Mouse (Mus musculus) spleen, adult 2 months (tissue): ENCODE measurements at regions not wholly inside any gene's neighbourhood (a gene's known extent, or its start where the extent isn't known, plus 50 kb on each side); places are given as distances from the start of the nearest gene placed in this dataset.

Experiments used
- DNase-seq, 2 experiments: peaks; one replicate each; pipeline versions ENCODE4 v3.0.0 to v3.0.0-alpha.2; 2012 to 2021; ENCODE audit warnings: low spot score in 2 of 2, low read depth in 1 of 2
- H3K27ac ChIP-seq: fragments of 200-500 bp; 2 replicates; pipeline ENCODE4 v1.5.1; 2012; ENCODE audit warnings: low read length, inconsistent platforms; ENCODE audit not compliant: insufficient read depth
- H3K27me3 ChIP-seq: fragments of 200-500 bp; 2 replicates; pipeline ENCODE4 v1.6.1; 2012; ENCODE audit warnings: mild to moderate bottlenecking, moderate library complexity, low read length, inconsistent platforms; ENCODE audit not compliant: control insufficient read depth, insufficient read depth
- H3K36me3 ChIP-seq: fragments of 200-500 bp; 2 replicates; pipeline ENCODE4 v1.6.1; 2012; ENCODE audit warnings: mild to moderate bottlenecking, low read length, inconsistent platforms; ENCODE audit not compliant: control insufficient read depth, insufficient read depth
- H3K4me1 ChIP-seq: fragments of 200-500 bp; 2 replicates; pipeline ENCODE4 v1.6.1; 2011; ENCODE audit warnings: inconsistent platforms; ENCODE audit not compliant: control insufficient read depth, insufficient read depth, insufficient read length
- H3K4me3 ChIP-seq: fragments of 200-500 bp; 2 replicates; pipeline ENCODE4 v1.5.1; 2011; ENCODE audit warnings: mild to moderate bottlenecking, inconsistent platforms; ENCODE audit not compliant: insufficient read depth, insufficient read length; ENCODE audit errors: extremely low read depth
- CTCF ChIP-seq: fragments of 200-500 bp; IDR thresholded peaks from 2 replicates; pipeline ENCODE4 v1.5.1; 2011; ENCODE audit warnings: mild to moderate bottlenecking, inconsistent platforms; ENCODE audit not compliant: insufficient read depth, insufficient read length, insufficient replicate concordance; ENCODE audit errors: extremely low read depth
- POLR2A ChIP-seq: fragments of 200-500 bp; IDR thresholded peaks from 2 replicates; pipeline ENCODE4 v1.6.1; 2011; ENCODE audit warnings: low read depth, low read length, inconsistent platforms
- WGBS: fragments of 180-500 bp; shearing (Covaris S2); methylation state at CpG from one replicate; pipeline ENCODE4 v1.1.7; 2018; 5-methylcytosine and 5-hydroxymethylcytosine counted together

GRCm38 (mm10) chr14:48330965-48331622, 114.8 kb upstream of the Tmem260 start:
- no peak overlapping the region for H3K27ac ChIP-seq
- H3K4me1 ChIP-seq, result no peaks in the 10 kb centered on the region; the same call in 1 of the 2 replicates
- 2% methylated on average over 4 of the region's 4 CpGs for WGBS
- DNase-seq, result no peak
- TF ChIP-seq CTCF (no peak), POLR2A (no peak)
- H3K27me3 ChIP-seq, result no peaks in the 10 kb centered on the region
- H3K36me3 ChIP-seq, result no peaks in the 10 kb centered on the region
- no peak overlapping the region for H3K4me3 ChIP-seq

- H3K4me3 ChIP-seq, result no peak overlapping the region
- H3K36me3 ChIP-seq, result no peaks in the 10 kb centered on the region
- no peak overlapping the region for H3K27ac ChIP-seq
- WGBS, result 64% methylated on average over 2 of the region's 2 CpGs
- H3K4me1 ChIP-seq, result no peaks in the 10 kb centered on the region; the same call in 1 of the 2 replicates
- no peaks in the 10 kb centered on the region for H3K27me3 ChIP-seq
- no peak for DNase-seq
- TF ChIP-seq CTCF (no peak), POLR2A (no peak)
Measured at GRCm38 (mm10) chr14:48331623-48332000, 114.3 kb upstream of the Tmem260 start.

- H3K27me3 ChIP-seq, result no peaks in the 10 kb centered on the region
- H3K36me3 ChIP-seq, result no peaks in the 10 kb centered on the region
- no peak overlapping the region for H3K27ac ChIP-seq
- TF ChIP-seq POLR2A (no peak), CTCF (no peak)
- DNase-seq, result no peak
- no peak overlapping the region for H3K4me3 ChIP-seq
- WGBS, result 41% methylated on average over 2 of the region's 2 CpGs
- no peaks in the 10 kb centered on the region; the same call in 1 of the 2 replicates for H3K4me1 ChIP-seq
Measured at GRCm38 (mm10) chr14:48332193-48332592, 113.7 kb upstream of the Tmem260 start.

GRCm38 (mm10) chr14:48332660-48333059, 113.3 kb upstream of the Tmem260 start:
- Histone ChIP-seq H3K27ac (no peak overlapping the region), H3K4me3 (no peak overlapping the region), H3K36me3 (no peaks in the 10 kb centered on the region), H3K27me3 (no peaks in the 10 kb centered on the region), H3K4me1 (no peaks in the 10 kb centered on the region; the same call in 1 of the 2 replicates)
- WGBS, result 53% methylated on average over 4 of the region's 4 CpGs
- TF ChIP-seq CTCF (no peak), POLR2A (no peak)
- no peak for DNase-seq

GRCm38 (mm10) chr14:48334106-48334809, 111.7 kb upstream of the Tmem260 start:
- TF ChIP-seq POLR2A (no peak), CTCF (no peak)
- no peak overlapping the region for H3K4me3 ChIP-seq
- 58% methylated on average over 8 of the region's 8 CpGs for WGBS

GRCm38 (mm10) chr14:48339434-48339833, 106.5 kb upstream of the Tmem260 start:
- Histone ChIP-seq H3K36me3 (no peaks in the 10 kb centered on the region), H3K27me3 (no peaks in the 10 kb centered on the region), H3K4me1 (no peaks in the 10 kb centered on the region), H3K4me3 (no peak overlapping the region), H3K27ac (no peak overlapping the region)
- TF ChIP-seq CTCF (no peak), POLR2A (no peak)
- WGBS, result 88% methylated on average over 4 of the region's 4 CpGs
- no peak for DNase-seq

More at GRCm38 (mm10) chr14:48334106-48334809, 111.7 kb upstream of the Tmem260 start:
- H3K4me1 ChIP-seq, result no peaks in the 10 kb centered on the region; the same call in 1 of the 2 replicates
- no peaks in the 10 kb centered on the region for H3K36me3 ChIP-seq
- DNase-seq, result no peak
- no peak overlapping the region for H3K27ac ChIP-seq
- H3K27me3 ChIP-seq, result no peaks in the 10 kb centered on the region

GRCm38 (mm10) chr14:48342944-48343343, 103.0 kb upstream of the Tmem260 start:
- 88% methylated on average over 7 of the region's 7 CpGs for WGBS
- no peak overlapping the region for H3K4me3 ChIP-seq
- no peaks in the 10 kb centered on the region for H3K27me3 ChIP-seq
- H3K36me3 ChIP-seq, result no peaks in the 10 kb centered on the region
- TF ChIP-seq CTCF (no peak), POLR2A (no peak)
- no peaks in the 10 kb centered on the region for H3K4me1 ChIP-seq
- no peak overlapping the region for H3K27ac ChIP-seq
- no peak for DNase-seq
